Mouse (Mus musculus) right cerebral cortex, postnatal 36 days (tissue): ENCODE data around the gene AC134908.4.
"Not testable (repeated sequence)": the region's sequence is repeated elsewhere in the genome, so short reads cannot be mapped to it uniquely, and the experiment has no call there.

Source experiments
- DNase-seq, 2 experiments: peaks; one replicate each; pipeline ENCODE4 v3.0.0; 2022; ENCODE audit warnings: low spot score in 2 of 2, mixed read lengths in 1 of 2

Gene AC134908.4

DNA sequence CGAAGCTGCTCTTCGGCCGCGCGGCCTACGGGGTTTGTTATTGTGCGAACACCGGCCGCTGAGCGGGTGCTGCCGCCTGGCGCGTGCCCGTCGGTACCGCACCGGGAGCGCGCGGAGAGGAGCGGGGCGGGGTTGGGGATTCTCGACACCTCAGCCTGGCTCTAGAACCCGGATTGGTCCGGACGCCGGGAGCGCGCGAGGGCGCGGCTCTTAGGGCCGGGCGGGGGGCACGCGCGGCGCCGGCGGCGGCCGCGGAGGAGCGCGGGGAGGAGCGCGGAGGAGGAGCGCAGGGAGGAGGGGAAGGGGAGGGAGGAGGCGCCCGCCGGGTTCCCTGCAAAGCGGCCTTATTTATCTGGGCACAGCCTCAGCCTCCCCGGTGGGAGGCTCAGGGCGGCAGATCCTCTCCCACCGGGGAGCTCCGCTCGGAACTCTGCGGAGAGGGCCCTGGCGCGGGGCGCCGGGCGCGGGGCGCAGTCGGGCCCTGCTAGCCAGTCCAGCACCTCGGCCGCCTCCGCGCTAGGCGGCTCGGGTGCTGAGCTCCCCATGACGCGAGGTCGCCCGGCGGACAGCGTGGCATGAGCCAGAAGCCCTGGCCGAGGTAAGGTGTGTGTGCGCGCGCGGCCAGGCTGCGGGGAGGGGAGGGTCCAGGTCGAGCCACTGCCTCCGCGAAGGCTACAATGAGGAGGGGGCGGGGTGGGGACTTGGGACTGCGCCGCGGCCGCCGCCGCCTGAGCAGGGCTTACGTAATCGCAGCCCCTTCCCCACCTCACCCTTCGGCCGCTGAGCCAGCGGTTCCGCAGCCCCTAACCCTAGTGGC, 13.5 kb upstream of the AC134908.4 start, which contains the start of gene Fbxl16:
Gene Fbxl16, plus strand, starts transcription at position 297 of the 817 bp plus-strand sequence.
- peak; percentile 87 to 90 for DNase-seq

DNA sequence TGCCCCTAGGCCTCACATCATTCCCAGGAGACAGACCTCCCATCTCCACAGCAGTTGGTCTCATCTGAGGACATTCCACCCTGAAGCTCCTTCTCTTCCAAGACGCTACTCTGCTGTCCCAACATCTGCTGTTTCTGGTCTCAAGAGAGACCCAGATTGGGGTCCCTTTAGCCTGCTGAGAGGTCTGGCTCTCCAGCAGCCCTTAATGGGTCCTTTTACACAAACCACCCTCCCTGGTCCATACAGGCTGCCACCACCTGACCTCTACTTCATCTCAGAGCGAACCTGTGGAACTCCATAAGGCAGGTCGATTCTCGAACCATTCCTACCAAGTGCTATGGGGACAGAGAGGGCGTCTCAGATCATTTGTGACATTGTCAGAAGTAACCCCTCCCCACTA, 12.6 kb upstream of the AC134908.4 start:
- no peak for DNase-seq

DNA sequence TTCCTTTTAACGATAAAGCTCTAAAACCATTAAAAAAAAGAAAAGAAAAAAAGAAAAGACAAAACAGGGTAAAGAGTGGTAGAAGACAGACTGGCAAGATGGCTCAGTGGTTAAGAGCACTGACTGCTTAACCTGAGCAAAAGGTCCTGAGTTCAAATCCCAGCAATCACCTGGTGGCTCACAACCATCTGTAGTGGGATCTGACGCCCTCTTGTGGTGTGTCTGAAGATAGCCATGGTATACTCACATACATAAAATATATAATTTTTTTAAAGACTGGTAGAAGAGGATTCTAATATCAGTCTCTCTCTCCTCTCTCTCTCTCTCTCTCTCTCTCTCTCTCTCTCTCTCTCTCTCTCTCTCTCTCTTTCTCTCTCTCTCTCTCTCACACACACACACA, 12.0 kb upstream of the AC134908.4 start:
- DNase-seq, result not testable (repeated sequence)

DNA sequence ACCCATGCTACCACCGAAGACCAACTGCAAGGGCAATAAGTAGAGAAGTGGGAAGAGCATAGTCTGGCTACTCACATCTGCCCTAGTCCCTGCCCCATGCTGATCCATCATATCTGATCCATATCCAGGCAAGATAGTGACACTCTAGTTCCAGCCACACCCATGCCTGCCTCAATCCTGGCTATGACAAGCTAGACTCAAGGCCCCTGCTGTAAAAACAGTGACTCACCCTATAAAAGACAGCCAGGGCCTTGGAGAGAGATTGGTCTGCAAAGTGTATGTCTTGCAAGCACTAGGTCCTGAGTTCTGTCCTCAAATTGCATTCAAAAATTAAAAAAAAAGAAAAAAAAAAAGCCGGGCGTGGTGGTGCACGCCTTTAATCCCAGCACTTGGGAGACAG, 11.0 kb upstream of the AC134908.4 start:
- DNase-seq, result no peak

DNA sequence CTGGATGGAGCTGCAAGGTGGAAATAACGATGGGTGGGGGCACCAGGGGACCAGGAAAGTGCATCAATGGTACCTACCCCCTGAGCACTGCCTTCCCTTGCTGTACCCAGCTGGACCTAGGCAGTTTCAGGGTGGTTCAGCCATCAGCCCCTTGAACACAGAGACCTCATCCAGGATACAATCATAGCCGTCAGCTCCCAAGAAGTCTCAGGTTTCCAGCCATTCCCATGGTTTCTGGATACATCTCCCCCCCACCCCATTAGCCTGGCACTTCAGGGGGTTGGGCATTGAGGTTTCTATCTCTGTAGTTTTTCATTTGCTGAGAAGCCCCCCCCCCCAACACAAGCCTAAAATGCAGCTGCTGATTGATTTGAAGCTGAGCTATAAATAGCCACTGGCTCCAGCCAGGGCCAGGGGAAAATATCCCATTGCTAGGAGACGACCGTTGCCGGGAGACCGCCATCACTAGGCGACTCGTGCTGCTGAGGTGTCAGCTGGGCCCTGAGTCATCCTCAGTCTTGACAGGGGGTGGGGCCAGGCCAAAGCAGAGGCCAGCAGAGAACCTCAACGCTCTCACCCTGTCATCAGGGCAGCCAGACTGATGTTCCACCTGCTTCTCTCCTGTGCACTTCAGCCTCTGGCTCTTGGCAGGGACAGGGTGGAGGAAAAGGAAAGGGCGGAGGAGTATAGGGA, 7.5 kb upstream of the AC134908.4 start:
- peak; percentile 87 to 88 for DNase-seq

DNA sequence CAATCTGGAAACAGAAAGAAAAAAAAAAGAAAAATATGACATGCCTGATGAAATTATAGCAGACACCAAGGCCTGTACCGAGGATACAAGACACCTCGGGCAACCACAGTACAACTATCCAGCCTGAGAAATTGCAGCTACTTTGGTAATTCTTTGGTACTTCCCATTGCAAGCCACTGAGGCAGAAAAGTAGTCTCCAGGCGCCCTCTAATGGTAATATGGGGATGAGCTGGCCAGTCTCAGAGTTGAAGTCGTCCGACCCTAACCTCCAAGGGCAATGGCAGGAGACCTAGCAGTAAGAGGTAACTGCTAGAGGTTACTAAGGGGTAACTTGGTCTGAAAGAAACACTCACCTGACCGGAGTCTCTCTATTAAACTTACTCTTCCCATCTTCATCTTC, 5.6 kb upstream of the AC134908.4 start:
- DNase-seq, result peak in 1 of 2 experiments; percentile 61

DNA sequence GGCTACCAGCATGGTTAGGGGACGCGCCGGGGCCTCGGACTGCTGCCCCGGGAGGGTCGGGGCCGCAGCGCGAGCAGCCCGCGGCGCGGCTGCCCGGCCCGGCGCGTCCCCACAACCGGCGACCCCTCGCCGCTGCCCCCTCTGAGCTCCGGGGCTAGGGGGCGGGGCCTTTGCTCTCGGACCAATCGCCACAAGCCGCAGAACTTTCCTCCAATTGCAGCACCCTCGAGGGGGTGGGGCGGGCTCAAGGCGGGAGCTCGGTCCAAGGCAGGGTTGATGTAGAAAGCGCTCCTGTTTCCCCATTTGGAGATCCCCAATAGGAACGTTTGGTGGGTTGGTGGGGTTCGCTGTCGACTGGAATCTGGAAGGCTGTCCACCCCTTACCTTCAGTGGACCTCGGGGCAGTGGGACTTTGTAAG, 1.5 kb upstream of the AC134908.4 start, which contains the start of gene Metrn:
Gene Metrn, minus strand, starts transcription at position 186 of the 419 bp plus-strand sequence.
- DNase-seq, result peak in 1 of 2 experiments; percentile 63

DNA sequence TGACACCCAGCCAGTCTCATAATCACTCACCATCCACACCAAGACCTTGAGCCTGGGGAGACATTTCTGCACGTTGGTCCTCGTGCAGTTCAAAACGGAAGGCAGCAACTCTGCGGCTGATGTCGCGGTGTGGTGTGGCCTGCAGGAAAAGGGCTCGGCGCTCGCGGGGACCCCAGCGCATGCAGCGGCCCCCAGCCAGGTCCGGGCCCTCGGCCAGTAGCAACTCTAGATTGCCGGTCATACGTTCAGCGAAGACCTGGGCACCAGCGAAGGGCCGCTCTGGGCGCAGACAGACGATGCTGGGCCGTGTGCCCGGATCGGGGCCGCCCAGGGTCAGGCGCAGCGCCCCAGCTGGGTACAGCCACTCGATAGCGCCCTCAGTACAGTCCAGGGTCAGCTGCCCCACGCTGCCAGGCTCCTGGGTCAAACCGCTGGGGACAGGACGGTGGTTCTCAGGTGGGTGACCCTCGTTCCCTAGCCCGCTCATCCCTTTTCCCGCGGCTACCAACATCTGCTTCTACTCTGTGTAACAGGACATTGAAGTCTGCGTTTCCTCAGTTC, 832 bp upstream of the AC134908.4 start:
- no peak for DNase-seq

DNA sequence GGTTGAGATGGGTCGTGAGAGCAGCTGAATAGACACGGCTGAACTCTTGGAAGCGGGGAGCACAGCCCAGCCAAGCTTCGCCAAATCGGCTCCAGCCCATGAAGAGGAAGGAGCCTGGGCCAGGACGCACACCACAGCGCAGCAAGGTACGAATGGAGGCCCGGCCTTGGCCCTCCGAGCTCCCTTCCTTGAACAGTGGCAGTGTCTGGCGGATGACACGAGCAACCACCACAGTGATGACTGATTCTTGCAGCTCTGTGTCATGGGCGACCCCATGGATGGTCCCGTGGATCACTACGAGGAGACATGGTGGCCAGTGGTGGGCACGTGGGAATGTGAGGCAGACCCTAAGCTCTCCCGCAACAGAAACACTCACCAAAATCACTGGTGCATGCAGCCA, 461 bp downstream of the AC134908.4 start:
- DNase-seq, result no peak

DNA sequence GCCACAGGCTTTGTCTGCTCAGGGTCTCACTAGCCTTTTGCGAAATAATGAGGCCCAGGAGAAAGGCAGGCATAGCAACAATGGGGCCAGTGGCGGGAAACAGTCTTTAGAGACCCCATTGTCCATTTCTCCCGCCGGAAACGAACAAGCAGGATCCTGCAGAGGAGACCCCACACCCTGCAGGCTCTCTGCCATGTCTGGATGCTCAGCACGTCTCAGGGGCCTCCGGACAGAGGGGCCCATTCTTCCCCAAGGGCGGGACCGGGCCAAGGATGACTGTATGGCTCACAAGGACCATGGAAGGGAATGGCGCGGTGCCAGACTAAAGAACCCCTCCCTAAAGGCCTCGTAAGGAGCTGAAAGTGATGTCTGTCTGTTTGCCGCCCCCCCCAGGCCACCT, 1.3 kb downstream of the AC134908.4 start:
- no peak for DNase-seq

DNA sequence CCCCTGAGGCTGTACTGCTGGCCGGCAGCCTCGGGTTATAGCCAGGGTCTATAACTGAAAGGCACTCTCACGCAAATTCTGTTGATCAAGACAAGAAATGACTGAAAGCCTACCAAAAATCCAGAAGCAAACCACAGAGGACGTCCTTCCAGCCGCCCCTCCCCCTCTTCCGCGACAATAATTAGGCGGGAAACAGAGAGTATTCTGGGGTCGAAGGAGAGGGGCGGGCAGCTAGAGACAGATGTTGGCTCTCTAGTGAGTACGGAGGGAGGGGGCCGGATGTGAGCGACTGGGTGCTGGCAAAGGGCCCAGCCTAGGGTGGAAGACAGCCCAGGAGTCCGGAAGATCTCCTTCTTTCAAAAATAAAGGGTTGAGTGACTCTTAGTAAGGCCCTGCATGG, 2.8 kb downstream of the AC134908.4 start, which contains the start of gene Fam173a:
Gene Fam173a, minus strand, starts transcription at position 287 of the 400 bp plus-strand sequence.
- peak; percentile 56 to 66 for DNase-seq

DNA sequence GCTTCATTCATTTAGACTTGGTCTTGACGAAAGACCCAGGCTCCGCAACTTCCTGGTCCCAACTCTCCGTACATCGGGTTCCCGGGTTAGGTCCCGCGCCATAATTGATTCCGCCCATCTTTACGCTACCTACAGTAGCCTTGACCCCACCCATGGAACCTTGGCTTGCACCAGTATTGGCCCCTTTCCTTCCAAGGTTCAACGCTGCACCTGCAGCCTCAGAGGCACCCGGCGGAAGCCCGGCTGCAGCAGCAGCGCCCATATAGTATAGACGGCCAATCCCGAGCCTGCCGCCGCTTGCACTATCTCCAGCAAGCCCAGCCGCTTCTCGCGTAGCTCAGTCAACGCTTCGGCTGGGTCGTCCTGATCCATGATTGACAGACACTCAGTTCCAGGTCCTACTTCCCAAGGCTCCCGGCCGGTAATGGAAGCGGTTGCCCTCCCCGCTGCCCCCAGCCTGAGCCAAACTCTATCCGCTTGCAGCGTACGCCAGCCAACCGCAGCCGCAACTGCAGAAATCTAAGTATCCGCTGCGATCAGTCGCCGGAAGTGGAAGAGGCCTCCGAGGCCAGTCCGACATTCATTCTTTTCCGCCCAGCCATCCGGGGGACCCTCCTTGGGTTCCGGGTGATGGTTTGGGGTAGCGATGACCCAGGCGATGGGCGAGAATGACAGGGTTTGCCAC, 3.5 kb downstream of the AC134908.4 start:
- peak; percentile 67 to 69 for DNase-seq

DNA sequence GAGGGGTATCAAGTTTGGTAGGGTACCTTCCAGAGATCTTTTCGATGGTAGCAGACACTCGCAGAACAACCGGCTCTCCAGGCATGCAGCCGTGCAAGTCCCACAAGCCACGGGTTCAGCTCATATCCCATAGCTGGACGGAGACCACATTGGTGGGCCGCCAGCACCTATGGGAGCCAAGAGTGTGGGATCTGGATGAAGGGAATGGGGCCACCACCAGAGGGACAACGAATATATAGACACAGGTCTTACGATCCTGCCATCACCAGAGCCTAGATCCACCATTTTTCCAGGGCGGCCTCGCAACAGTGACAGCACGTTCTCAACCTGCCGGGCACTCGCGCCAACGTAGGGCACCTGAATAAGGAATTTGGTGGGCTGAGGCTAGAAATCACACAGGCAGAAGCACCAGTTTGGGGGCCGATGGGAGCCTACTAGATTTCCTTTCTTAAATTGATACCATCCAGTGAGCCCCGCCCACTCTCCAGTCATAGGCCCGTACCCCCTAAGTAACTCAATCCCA, 4.1 kb downstream of the AC134908.4 start:
- DNase-seq, result no peak

DNA sequence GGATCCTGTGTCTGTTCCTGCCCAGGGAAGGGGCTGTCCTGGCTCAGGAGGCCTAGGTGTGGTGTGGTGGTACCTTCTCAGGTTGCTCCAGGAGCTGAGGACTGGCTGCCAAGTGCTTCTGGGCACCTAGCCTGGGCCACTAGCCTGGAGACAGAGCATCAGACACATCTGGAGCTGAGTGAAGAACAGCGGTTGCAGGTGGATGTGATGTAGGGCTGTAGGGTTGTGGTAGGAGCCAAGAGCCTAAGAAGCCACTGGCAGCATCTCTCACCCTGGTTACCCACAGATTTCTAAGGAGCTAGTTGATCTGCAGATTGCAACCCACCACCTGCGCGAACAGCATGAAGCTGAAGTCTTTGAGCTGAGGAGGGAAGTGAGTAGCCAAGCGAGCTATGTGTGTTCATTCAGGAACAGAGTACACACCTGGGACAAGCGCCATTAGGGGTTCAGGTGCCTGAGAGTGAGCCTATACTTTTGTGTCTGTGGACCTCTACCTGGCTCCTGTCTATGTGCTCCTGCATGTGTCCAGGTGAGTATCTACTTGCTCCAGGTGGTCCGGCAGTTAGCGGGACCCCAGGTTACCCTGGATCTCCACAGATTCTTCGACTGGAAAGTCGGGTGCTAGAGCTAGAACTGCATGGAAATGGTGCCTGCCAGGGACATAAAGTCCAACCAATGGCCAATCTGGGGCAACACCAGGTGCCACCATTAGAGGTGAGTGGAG, 8.5 kb downstream of the AC134908.4 start:
- DNase-seq, result no peak

DNA sequence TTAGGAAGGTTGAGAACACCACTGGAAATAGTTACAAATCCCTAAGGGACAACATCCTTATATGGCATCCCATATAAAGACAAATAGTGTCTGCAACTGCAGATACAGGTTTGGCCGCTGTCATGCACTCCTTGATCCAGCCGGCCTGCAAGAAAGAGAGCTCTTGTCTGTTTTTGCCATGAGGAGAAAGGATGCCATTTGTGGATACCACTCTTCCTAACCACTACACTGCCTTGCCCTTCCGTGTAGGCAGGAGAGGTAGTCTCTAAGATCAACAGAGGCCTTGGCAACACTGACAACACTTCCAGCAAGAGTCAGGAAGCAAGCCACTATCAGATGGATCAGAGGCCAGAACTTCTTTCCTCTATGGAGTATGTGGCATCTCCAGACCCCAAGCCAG, 9.2 kb downstream of the AC134908.4 start, which contains the start of gene Ccdc78:
Gene Ccdc78, plus strand, starts transcription at position 301 of the 400 bp plus-strand sequence.
- DNase-seq, result no peak

DNA sequence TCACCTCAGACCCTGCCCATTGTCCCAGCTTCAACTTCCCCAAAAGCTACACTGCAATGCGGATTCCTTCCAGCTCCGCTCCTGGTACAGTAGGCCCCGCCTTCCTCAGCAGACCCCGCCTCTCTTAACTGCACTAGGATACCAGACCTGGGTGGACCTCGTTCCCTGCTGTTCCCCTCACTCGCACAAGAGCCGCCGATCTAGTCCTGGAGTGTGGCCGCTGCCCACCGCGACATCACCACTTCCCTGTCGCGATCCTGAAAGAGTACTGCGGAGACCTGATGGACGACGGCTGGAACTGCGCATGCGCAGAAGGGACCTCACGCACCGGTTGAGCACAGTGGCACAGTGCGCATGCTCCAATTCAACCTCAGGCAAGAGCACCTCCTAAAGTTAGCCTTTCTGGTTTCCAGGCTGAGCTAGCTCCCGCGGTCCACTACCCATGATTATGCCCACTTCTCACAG, 10.1 kb downstream of the AC134908.4 start, which contains the start of gene Haghl:
Gene Haghl, minus strand, starts transcription at position 393 of the 465 bp plus-strand sequence.
- peak; percentile 93 to 94 for DNase-seq

DNA sequence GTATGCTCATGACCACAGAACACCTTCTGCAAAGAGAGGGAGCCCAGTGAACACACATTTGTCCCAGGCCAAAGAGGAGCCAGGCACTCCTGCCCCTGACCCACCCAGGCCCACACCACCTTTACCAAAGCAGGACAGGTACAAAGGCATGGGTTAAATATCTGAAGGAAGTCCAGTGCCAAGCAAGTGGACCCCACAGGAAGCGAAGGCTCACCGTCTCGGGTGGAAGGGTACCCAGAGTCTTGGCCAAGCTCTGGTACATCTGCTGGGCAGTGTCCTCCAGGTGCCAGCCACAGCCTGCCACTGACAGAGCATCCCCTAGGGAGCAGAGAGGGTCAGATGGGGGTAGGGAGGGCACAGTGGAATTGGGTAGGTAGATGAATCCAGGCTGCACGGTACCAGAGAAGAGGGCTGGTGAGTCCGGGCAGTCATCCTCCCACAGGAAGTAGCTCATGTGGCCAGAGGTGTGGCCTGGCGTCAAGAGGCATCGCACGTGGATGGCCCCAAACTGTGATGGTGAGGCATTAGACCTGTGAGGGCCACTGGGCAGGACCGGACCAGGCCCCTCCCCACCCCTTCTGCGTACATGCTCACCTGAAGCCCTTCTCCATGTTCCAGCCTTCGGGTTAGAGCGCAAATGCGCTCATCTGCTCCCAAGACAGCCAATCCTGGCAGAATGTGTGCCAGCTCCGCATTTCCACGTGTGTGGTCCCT, 11.4 kb downstream of the AC134908.4 start:
- DNase-seq, result no peak

DNA sequence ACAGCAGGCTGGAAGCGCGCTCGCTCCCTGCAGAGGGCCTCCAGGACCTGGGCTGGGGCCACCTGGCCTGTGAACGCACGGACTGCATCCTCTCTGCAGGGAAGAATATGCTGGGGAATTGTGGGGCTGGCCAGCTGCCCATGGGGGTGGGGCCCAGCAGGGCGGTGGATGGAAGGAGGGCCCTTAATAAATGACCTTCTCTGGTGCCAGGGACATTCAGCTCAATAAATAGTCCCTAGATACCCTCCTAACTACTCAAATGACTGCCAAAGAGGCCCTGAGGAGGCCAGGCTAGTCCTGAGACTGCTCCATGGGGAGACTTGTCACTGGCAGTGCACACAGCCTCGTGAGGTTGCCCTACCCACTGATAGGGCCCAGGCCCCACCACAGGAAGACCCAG, 12.4 kb downstream of the AC134908.4 start:
- DNase-seq, result no peak

DNA sequence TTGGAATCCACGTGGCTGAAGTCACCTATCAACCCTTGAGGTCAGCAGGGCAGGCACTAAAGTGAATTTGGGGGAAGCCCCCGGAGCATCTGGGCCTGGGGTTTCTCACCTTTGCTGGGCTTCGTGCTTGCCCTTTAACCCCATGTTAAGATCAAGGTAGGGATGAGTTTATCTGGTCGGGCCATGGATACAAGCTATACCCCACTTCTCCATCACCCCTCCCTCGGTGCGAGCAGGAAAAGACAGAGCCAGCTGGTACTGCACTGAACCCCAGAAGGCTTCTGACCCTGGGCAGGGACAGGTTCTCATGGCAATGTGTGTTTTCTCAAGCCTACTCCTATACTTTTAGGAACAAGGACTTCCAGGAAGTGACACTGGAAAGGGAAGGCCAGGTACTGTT, 14.1 kb downstream of the AC134908.4 start:
- no peak for DNase-seq

DNA sequence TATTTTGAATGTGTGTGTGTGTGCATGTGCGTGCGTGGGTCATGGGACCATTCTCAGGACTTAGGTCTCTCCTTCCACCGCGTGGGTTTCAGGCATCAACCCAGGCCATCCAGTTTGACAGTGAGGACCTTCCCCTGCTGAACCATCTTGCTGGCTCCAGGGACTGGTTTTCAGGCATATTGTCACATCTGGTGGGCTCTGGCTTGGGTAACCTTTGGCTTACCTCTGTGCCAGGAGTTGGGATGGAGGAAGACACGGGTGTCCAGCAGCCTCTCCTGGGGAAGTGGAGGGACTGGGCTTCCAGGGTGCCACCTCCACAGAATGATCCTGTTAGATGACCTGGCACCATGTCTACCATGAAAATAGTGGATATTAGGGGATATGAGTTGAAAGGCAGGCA, 17.5 kb downstream of the AC134908.4 start:
- DNase-seq, result no peak
